Mouse (Mus musculus): Measurements from ENCODE around the gene F5.
"Not testable (repeated sequence)": the region's sequence is repeated elsewhere in the genome, so short reads cannot be mapped to it uniquely, and the experiment has no call there.

The F5 gene

DNA sequence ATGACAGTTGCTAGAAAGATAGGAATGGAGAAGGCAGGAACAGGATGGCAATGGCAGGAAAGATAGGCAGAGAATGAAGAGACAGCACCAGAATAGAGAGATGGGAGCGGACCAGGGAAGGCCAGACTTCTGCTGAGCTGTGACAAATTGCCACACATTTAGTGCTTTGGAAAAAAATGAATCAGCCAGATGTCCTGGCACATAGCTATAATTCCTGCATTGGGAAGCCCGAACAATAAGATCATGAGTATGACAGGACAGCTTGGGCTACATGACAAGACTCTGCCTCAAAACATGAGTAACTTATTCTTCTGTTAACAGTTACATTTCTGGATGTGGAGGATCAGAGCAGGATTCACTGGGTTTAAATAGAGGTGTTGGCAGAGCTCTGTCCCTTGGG lies 8.1 kb downstream of the F5 start:
- no peak for DNase-seq (ENCODE audit: low spot score in 2 of 2)

GRCm38 (mm10) chr1:164162745-164163144 lies 11.1 kb downstream of the F5 start:
- no peak for DNase-seq (ENCODE audit: low spot score in 2 of 2)

GRCm38 (mm10) chr1:164168818-164169217 lies 17.2 kb downstream of the F5 start:
- DNase-seq (ENCODE audit: low spot score in 2 of 2) = no peak

DNA sequence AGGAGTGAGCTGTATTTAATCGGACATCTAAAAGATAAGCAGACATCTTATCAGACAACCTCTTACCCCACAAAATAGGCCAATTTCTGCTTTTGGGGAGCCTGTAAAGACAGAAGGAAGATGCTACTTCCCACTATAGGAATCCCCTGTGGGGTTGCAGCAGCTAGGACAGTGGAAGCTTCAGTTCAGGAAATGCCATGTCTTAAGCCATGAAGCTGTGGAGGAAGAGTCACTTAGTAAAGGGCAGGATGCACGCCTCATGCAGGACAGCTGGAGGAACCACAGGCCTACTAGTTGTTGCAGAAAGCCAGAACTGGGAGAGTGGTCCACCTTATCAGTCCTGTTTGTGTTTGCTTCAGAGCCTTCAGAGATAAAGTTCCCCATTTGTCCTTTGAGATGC lies 18.8 kb downstream of the F5 start:
- DNase-seq (ENCODE audit: low spot score in 2 of 2) = no peak

DNA sequence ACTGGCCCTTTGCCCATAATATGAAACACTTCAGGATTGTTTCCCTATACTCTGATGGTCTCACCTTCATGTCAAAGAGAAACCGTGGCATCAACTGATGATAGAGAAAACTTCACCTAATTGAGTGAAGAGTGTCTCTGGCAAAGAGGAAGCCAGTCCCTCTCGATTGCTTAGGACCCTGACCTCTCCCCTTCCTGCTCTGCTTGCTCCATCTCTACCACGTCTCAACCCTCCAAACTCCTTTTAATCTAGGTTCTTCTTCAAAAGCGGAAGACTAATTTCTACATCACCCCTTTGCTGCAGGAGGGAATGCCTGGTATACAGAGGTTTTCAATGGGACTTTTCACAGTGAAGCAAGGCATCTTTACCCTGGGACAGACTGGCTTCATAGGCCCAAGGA lies 21.5 kb downstream of the F5 start:
- no peak for DNase-seq (ENCODE audit: low spot score in 2 of 2)

- DNase-seq (ENCODE audit: low spot score in 2 of 2) = no peak
These were observed 25.2 kb downstream of the F5 start for GRCm38 (mm10) chr1:164176856-164177255.

- DNase-seq (ENCODE audit: low spot score in 2 of 2) = no peak
These were observed 26.8 kb downstream of the F5 start for GRCm38 (mm10) chr1:164178429-164178828.

DNA sequence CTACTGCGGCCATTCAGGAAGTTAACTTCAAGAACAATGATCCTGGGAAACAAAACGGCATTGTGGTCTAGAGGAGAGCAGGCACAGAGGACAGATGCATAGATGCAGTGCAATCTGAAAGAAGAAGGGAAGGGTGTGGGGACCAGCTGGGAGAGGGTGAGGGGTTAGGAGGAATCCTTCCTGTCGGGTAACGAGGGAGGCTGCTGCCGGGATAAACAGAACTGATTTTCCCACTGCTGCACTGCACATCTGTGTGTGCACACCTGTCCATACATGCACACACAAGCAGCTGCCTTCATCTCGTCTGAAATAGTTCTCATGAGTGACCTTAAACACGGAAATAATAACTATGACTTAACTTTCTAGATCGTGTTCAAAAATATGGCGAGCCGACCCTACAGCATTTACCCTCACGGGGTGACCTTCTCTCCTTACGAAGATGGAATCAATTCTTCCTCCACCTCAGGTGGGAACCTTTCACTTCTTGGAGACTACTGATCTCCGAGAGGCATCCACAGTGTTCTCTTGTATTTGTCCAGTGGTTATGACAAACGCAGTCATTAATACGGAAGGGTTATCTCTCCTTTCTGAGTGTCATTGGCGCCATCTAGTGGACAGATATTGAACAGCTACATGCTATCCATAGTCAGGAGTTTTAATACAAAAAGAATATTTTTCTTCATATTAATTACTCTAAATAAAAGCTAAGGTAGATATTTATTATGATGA lies 32.7 kb downstream of the F5 start:
- DNase-seq (ENCODE audit: low spot score in 2 of 2) = peak in 1 of 2 experiments; percentile 37

GRCm38 (mm10) chr1:164184871-164185223 lies 33.2 kb downstream of the F5 start:
- no peak for DNase-seq (ENCODE audit: low spot score in 2 of 2)

GRCm38 (mm10) chr1:164185316-164185715 lies 33.7 kb downstream of the F5 start:
- no peak for DNase-seq (ENCODE audit: low spot score in 2 of 2)

GRCm38 (mm10) chr1:164187002-164187560 lies 35.4 kb downstream of the F5 start:
- no peak for DNase-seq (ENCODE audit: low spot score in 2 of 2)

GRCm38 (mm10) chr1:164199551-164199950 lies 47.9 kb downstream of the F5 start:
- no peak for DNase-seq (ENCODE audit: low spot score in 2 of 2)

DNA sequence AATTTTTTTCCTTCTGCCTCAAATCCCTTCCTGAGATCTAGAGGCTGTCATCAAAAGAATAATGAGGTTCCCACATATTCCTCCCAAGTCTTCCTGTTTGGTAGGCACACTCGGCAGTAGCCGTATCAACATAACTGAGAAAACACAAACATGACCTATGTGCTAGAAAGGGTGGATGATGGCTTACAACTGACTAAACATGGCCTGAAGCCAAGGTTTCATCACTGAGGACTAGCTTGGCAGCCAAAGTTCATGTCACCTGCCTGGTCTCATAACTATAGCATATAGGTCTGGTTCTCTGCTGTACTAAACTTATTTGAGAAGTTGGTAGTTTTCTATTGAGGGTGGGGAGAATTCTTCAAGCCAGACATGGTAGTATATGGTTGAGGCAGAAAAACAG lies 56.8 kb downstream of the F5 start:
- no peak for DNase-seq (ENCODE audit: low spot score in 2 of 2)

DNA sequence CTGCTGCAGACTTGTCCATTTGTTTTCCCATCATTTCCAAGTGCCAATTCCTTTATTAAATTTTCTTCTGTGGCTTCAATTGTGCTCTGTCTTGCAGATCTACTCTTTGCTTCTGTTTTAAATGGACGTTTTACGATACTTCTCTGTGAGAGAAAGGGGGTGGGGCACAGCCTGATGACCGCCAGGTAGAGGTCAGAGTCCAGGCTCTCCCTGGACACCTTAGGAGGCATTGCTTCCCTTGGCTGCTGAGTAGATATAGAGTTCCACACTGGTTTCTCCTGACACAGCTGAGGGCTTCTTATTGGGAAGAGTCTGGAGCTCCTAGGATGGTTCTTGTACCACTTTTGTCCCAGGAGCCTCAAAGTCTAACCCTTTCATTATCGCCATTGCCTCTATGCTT lies 59.3 kb downstream of the F5 start:
- DNase-seq (ENCODE audit: low spot score in 2 of 2) = no peak

GRCm38 (mm10) chr1:164212686-164213085 lies 61.0 kb downstream of the F5 start:
- no peak for DNase-seq (ENCODE audit: low spot score in 2 of 2)

- DNase-seq (ENCODE audit: low spot score in 2 of 2) = no peak
These were observed 62.6 kb downstream of the F5 start for GRCm38 (mm10) chr1:164214190-164214589.

DNA sequence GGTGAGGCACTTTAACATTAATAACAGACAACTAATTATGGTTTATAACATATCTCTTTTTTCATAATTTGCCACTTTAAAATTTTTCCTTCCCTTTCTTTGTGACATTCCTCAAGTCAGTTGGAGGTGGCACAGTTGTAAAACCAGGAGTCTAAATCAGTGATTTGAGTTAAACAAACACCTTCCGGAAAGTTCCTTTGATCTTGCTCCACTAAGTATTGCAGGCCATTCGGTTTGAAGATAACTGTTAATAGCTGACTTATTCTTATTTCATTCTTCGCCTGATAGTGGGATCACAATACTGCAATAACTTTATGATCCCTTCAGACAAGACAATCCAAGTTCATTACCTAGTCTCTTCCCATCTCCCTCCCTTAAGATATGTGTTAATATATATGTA lies 63.5 kb downstream of the F5 start:
- no peak for DNase-seq (ENCODE audit: low spot score in 2 of 2)

DNA sequence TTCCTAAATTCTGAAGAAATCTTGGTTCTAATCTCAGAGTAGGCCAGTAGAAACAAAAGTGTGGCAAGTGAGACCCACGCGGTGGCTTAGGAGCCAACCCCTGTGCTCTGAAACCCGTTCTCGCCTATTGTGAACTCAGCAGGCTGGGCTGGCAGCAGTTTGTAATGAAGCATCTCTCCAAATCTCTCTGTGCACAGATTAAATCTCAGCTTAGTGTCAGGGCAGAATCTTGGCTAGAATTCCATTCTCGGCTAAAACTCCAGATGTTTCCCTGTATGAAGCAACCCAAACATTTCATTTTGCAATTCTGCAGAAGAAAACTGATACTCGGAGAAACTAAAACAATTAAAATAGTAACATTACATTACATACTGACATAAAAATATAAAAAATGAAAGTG lies 63.9 kb downstream of the F5 start:
- no peak for DNase-seq (ENCODE audit: low spot score in 2 of 2)

- DNase-seq (ENCODE audit: low spot score in 2 of 2) = no peak
These were observed 66.4 kb downstream of the F5 start for GRCm38 (mm10) chr1:164217791-164218685.

- DNase-seq (ENCODE audit: low spot score in 2 of 2) = no peak
These were observed 68.6 kb downstream of the F5 start for GRCm38 (mm10) chr1:164220261-164220660.

- DNase-seq (ENCODE audit: low spot score in 2 of 2) = no peak
These were observed 71.5 kb downstream of the F5 start for GRCm38 (mm10) chr1:164223089-164223488.

DNA sequence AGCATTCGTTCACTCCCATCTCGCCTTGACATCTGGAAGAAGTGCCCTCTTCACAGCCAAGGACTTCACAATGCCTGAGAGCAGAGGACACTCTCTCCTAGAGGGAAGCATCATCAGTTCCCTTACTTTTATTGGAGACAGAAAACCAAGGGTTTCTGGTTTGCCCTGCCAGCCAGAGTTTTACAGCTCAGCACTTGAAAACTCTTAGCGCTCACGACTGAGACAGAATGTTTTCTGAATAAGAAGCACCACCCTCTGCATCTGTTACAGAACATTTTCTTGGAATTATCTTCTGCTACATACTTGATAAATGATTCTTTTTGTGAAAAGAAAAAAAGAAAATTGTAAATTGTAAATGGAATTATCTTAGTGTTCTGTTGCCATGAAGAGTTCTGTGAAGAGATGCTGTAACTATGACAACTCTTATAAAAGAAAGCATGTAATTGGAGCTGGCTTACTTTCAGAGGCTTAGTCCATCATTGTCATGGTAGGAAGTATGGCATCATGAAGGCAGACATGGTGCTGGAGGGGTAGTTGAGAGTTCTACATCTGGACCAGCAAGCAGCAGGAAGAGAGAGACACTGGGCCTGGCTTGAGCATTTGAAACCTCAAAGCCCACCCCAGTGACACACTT lies 80.4 kb downstream of the F5 start:
- not testable (repeated sequence) for DNase-seq (ENCODE audit: low spot score in 2 of 2)

Data from frontal cortex, postnatal 14 days (tissue).